Mouse (Mus musculus) intestine, embryonic 14.5 days (tissue): Measurements from ENCODE around the gene Larp6. TPM values are rescaled to one million over a fixed set of nuclear protein-coding genes. Genes with fewer than 3 reads are reported as not detected.

Experiments
- ATAC-seq: fragments of 200-750 bp; cut with Nextera tagmentation; replicated peaks from 2 replicates; pipeline ENCODE4 v1.8.0; 2017; ENCODE audit warnings: low read depth, moderate number of reproducible peaks, moderate TSS enrichment, moderate library complexity; ENCODE audit not compliant: low FRiP score, low TSS enrichment
- DNase-seq: peaks from one replicate; pipeline ENCODE4 v3.0.0-alpha.2; 2018; ENCODE audit warnings: low spot score
- H3K27ac ChIP-seq: fragments of 300-500 bp; sonication (generic); 2 replicates; pipeline ENCODE4 v1.5.1; 2014; ENCODE audit warnings: low read depth, mild to moderate bottlenecking, control low read depth
- H3K27me3 ChIP-seq: fragments of 300-500 bp; sonication (generic); replicated peaks from 2 replicates; pipeline ENCODE4 v1.6.1; 2014; ENCODE audit warnings: low read length, control low read depth; ENCODE audit not compliant: control insufficient read depth, insufficient read depth
- H3K36me3 ChIP-seq: fragments of 300-500 bp; sonication (generic); 2 replicates; pipeline ENCODE4 v1.6.1; 2014; ENCODE audit warnings: low read length, control low read depth; ENCODE audit not compliant: control insufficient read depth, insufficient read depth
- H3K4me1 ChIP-seq: fragments of 300-500 bp; sonication (generic); replicated peaks from 2 replicates; pipeline ENCODE4 v1.6.1; 2014; ENCODE audit warnings: low read length, control low read depth, mixed read lengths; ENCODE audit not compliant: control insufficient read depth, insufficient read depth
- H3K4me2 ChIP-seq: fragments of 300-500 bp; sonication (generic); 2 replicates; pipeline ENCODE4 v1.6.1; 2014; ENCODE audit warnings: low read length
- H3K4me3 ChIP-seq: fragments of 300-500 bp; sonication (generic); 2 replicates; pipeline ENCODE4 v1.5.1; 2014; ENCODE audit warnings: low read depth, low read length, control low read depth, mixed read lengths
- H3K9ac ChIP-seq: fragments of 300-500 bp; sonication (generic); 2 replicates; pipeline ENCODE4 v1.6.1; 2014; ENCODE audit warnings: mild to moderate bottlenecking, low read length
- H3K9me3 ChIP-seq: fragments of 300-500 bp; sonication (generic); 2 replicates; pipeline ENCODE4 v1.6.1; 2016; ENCODE audit warnings: low read length, control low read depth; ENCODE audit not compliant: control insufficient read depth
- WGBS: fragments of 180-500 bp; shearing (Covaris S2); extraction: QIAGEN DNeasy Blood & Tissue Kit; methylation state at CpG from one replicate; pipeline ENCODE4 v1.1.7; 2014; 5-methylcytosine and 5-hydroxymethylcytosine counted together
- polyA plus RNA-seq: library from polyadenylated mRNA; unstranded; fragments of >200 nt; fragmentation: Nextera tagmentation; extraction: Ambion mirVana; gene quantifications from 2 replicates; pipeline ENCODE4 v1.2.1, GENCODE M21; 2014

The Larp6 gene
- polyA plus RNA-seq, 1 experiment from 2014 or later = 2.2 TPM

DNA sequence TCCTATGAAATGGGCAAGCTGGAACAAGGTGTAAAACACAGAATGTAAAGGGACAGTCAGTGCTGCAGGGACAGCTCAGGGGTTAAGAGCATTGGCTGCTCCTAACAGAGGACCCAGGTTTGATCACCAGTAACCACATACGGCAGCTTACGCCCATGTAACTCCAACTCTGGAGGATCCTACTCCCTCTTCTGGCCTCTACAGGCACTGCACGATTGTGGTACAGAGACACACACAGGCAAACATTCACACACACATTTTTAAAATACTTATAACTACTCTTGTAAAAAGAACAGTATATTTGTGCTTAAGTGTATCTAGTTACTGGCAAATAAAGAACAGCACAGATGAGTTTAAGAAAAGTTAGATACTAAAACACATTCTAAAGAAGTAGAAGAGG lies 31.8 kb upstream of the Larp6 start:
- Histone ChIP-seq H3K9ac (no peak overlapping the region), H3K4me1 (no peaks in the 10 kb centered on the region), H3K9me3 (no peaks in the 10 kb centered on the region), H3K27ac (no peak overlapping the region), H3K4me3 (no peak overlapping the region), H3K27me3 (no peaks in the 10 kb centered on the region), H3K4me2 (no peak overlapping the region), H3K36me3 (peaks cover 46% of the 10 kb centered on the region)
- 90% methylated on average over 3 of the region's 3 CpGs for WGBS
- DNase-seq (no peak), ATAC-seq (no peak)

DNA sequence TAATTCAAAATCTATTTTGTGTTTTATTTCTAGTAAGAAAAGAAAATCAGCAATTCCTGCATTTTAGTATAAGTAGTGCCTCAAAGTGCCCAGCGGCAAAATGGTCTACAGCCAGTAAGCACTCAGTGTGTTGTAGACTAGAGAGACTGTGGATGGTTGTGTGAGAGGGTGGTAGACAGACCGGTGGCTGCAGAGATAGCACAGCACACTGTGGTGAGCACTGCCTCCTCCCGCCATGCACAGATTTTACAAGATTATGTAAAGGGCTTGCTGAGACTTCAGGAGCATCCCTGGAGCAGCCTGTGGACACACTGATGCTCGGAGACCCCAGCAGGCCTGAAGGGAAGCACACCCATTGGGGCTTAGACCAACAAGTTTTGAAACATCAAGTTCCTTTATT lies 30.0 kb upstream of the Larp6 start:
- WGBS = 94% methylated on average over 4 of the region's 4 CpGs
- H3K36me3 ChIP-seq = peaks cover 32% of the 10 kb centered on the region
- H3K9ac ChIP-seq = no peak overlapping the region
- no peak for ATAC-seq
- H3K27me3 ChIP-seq = no peaks in the 10 kb centered on the region
- H3K9me3 ChIP-seq = no peaks in the 10 kb centered on the region
- no peak overlapping the region for H3K4me3 ChIP-seq
- H3K27ac ChIP-seq = no peak overlapping the region
- no peaks in the 10 kb centered on the region for H3K4me1 ChIP-seq
- H3K4me2 ChIP-seq = no peak overlapping the region
- DNase-seq = no peak

DNA sequence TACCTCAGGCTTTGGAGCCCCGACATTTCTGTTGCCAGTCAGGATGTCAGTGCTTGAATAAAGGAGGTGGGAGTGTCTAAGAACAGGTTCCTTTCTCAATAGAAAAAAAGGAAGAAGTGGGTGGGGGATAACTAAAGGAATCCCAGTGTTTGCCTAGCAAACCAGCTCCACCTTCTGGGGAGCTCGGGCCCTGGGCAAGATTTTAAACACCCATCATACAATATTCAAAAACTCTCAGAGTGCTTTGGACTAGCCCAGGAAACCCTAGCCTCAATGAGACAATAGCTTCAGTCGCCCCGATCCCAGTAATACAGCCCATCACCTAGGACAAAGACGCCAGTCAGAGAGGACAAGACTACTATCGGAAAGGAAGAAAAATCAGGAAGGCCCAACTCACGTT lies 25.4 kb upstream of the Larp6 start:
- H3K4me2 ChIP-seq = peak overlapping the region; percentile 69
- H3K4me3 ChIP-seq = peak overlapping the region; percentile 60
- H3K9ac ChIP-seq = peak overlapping the region; percentile 42
- no peaks in the 10 kb centered on the region for H3K27me3 ChIP-seq
- ATAC-seq (peak; percentile 65), DNase-seq (no peak)
- H3K9me3 ChIP-seq = no peaks in the 10 kb centered on the region
- H3K27ac ChIP-seq = peak overlapping the region; percentile 88
- no peaks in the 10 kb centered on the region for H3K4me1 ChIP-seq
- peaks cover 16% of the 10 kb centered on the region for H3K36me3 ChIP-seq
- WGBS = 3% methylated on average over 7 of the region's 7 CpGs

DNA sequence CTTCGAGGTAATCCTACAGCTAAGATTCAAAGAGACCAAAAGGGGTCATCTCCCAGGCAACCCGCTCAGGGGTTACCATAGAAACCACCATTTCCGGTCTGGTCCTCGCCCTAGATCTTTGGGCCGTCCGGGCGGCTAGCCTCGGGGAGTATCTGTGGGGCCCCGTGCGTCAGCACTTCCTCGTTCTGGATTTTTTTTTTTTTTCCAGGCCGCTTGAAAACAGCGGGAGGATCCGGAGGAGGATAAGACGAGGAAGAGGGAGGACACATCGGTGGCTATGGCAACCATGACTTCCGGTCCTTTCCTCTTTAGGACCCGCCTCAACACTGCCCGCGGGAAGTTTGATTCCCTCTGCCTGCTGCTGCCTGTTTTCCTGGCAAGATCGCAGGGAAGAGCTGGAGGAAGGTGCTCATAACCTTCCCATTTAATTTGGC lies 24.9 kb upstream of the Larp6 start, which contains the start of gene Lrrc49:
Gene Lrrc49 (minus strand): TSS at position 268 of the 434 bp plus-strand sequence.
- peak; percentile 95 for DNase-seq
- Histone ChIP-seq H3K4me3 (peak within 1 kb of the TSS; percentile 60), H3K9me3 (no peaks in the 10 kb centered on the region), H3K36me3 (peaks cover 11% of the 10 kb centered on the region; the same call in 1 of the 2 replicates), H3K9ac (peak within 1 kb of the TSS; percentile 42), H3K4me2 (peak within 1 kb of the TSS; percentile 69), H3K27me3 (no peaks in the 10 kb centered on the region), H3K4me1 (no peaks in the 10 kb centered on the region), H3K27ac (peak within 1 kb of the TSS; percentile 88)
- 1% methylated on average over 21 of the region's 21 CpGs for WGBS
- peak; percentile 96 for ATAC-seq

DNA sequence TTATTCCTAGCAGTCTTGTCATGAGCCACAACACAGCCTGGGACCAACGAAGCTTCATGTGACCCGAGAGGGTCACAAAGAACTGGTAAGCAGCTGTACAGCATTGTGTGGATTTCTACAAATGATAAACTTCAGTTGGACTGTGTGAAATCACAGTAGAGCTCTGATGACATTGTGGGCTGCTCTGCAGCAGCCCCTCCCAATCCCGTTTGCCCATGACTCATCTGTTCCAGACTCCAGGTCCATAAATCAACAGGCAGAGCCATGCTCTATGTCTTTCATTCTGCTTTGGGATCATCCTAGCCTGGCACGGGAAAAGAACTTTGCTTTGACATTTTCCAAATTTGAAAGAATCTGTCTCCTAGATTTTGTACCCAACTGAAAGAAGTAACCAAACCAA lies 20.2 kb upstream of the Larp6 start:
- no peaks in the 10 kb centered on the region for H3K27me3 ChIP-seq
- H3K9ac ChIP-seq = no peak overlapping the region
- H3K4me2 ChIP-seq = no peak overlapping the region
- no peaks in the 10 kb centered on the region for H3K9me3 ChIP-seq
- ATAC-seq (no peak), DNase-seq (no peak)
- no peaks in the 10 kb centered on the region for H3K4me1 ChIP-seq
- H3K4me3 ChIP-seq = no peak overlapping the region
- no peak overlapping the region for H3K27ac ChIP-seq
- 33% methylated on average over 4 of the region's 4 CpGs for WGBS
- H3K36me3 ChIP-seq = no peaks in the 10 kb centered on the region

DNA sequence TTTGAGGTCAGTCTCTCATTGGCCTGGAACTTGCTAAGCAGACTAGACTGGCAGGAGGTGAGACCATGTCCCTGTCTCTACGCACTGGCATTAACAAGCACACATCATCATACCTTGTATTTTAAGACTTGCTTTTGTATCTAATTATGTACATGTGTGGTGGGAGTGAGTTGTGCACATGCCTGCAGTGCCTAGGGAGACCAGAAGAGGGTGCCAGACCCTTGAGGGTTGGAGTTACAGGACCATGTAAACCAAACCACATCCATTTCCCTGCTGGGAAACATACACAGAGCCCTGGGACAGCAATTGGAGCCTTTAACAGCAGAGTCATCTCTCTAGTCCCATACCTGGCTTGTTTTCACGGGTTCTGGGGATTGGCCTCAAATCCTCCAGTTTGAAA lies 18.8 kb upstream of the Larp6 start:
- Histone ChIP-seq H3K27me3 (no peaks in the 10 kb centered on the region), H3K27ac (no peak overlapping the region), H3K9me3 (no peaks in the 10 kb centered on the region), H3K4me2 (no peak overlapping the region), H3K4me3 (no peak overlapping the region), H3K9ac (no peak overlapping the region), H3K36me3 (no peaks in the 10 kb centered on the region), H3K4me1 (no peaks in the 10 kb centered on the region)
- no peak for DNase-seq
- WGBS = 62% methylated on average over 2 of the region's 2 CpGs
- no peak for ATAC-seq

DNA sequence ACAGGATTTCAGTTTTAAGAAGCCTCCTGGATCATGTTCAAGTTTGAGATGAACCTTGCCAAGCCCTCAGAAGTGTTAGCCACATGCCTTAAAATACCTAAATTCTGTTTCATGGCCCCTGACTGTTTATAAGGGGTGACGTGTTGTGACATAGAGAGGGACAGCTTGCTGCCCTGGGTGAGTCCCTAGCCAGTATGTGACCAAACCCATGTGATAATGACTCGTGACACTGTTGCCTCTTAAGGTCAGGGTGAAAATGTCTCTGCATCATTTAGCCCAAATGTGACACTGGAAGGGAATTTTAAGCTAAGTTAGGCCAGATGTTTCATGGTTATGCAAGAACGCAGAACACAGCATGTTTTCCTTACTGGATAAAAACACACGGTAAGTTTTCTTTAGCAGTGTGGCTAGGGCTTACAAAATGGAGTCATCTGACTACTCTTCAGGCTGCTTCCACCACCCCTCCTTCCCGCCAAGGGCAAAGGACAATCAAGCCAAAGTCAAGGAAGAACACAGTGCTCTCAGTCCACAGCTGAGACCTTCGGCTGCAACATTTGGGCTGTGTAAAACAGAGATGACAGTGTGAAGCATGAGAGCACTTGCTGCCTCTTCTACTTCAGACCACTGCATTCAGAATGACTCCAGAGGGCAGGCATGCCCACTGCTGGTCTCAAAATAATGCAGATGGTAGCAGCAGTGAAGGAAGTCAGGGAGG lies 16.4 kb upstream of the Larp6 start:
- no peak overlapping the region for H3K27ac ChIP-seq
- no peak overlapping the region for H3K4me2 ChIP-seq
- ATAC-seq = no peak
- DNase-seq = no peak
- 71% methylated on average over 6 of the region's 6 CpGs for WGBS
- no peaks in the 10 kb centered on the region for H3K27me3 ChIP-seq
- no peak overlapping the region for H3K4me3 ChIP-seq
- no peaks in the 10 kb centered on the region for H3K9me3 ChIP-seq
- no peaks in the 10 kb centered on the region for H3K36me3 ChIP-seq
- H3K9ac ChIP-seq = no peak overlapping the region
- no peaks in the 10 kb centered on the region for H3K4me1 ChIP-seq

DNA sequence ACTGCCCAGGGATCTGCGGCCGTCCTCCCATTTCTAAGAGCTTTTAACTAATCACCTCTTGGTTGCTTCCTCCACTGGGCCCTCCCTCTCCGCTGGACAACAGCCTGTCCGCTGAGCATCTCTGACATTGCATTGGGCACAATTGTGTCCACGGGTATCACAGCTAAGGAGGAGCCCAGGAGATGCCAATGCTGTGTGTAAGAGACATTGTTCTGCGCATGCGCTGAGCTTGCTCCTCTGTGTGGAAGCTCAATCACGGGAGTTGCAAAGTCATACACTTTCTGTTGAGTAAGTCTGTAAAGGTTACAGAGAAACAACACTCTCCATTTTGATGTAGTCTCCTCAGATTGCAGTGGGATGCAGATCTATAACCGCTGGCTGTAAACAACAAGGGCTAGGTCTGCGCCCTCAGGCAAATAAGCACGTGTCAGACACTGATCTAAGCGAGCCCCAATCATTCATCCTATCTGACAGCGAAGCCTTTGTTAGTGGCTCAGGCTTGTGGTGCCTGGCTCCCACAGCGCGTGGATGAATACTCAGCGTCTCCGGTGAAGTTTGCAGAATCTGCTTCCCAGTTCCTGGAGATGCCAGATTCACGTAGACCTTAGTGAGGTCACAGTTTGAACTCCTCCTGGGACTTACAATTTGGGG lies 13.1 kb upstream of the Larp6 start:
- DNase-seq = no peak

DNA sequence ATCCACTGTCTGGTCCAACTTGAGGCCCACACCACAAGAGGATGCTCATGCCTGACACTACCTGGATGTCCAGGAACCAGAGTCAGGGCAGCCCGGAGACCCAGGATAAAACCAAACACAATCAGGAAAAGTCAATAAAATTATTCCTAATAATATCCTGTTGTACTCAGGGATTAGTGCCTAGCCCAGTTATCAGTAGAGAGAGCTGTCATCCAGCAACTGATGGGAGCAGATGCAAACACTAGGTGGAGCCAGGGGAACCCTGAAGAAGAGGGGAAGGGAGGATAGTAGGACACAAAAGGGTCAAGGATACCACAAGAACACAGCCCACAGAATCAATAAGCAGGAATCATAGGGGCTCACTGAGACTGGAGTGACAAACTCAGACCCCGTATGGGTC lies 5.2 kb upstream of the Larp6 start:
- Histone ChIP-seq H3K4me2 (no peak overlapping the region), H3K9ac (no peak overlapping the region), H3K36me3 (no peaks in the 10 kb centered on the region), H3K27me3 (no peaks in the 10 kb centered on the region), H3K4me3 (no peak overlapping the region), H3K27ac (no peak overlapping the region), H3K9me3 (no peaks in the 10 kb centered on the region), H3K4me1 (peaks cover 2% of the 10 kb centered on the region; the same call in 1 of the 2 replicates)
- 85% methylated on average over 2 of the region's 2 CpGs for WGBS
- ATAC-seq (no peak), DNase-seq (no peak)

More for the DNA sequence above, 13.1 kb upstream of the Larp6 start:
- Histone ChIP-seq H3K9ac (no peak overlapping the region), H3K4me3 (no peak overlapping the region), H3K36me3 (no peaks in the 10 kb centered on the region), H3K4me1 (no peaks in the 10 kb centered on the region), H3K9me3 (no peaks in the 10 kb centered on the region), H3K4me2 (no peak overlapping the region), H3K27ac (no peak overlapping the region), H3K27me3 (no peaks in the 10 kb centered on the region)
- ATAC-seq = no peak
- WGBS = 60% methylated on average over 18 of the region's 18 CpGs
